Mouse (Mus musculus) CD4-positive, CD25-positive, alpha-beta regulatory T cell, adult 9 weeks (primary cell): ENCODE results near the gene Wdr75. TPM values are rescaled to one million over a fixed set of nuclear protein-coding genes. Genes with fewer than 3 reads are reported as not detected.

ENCODE experiments used
- polyA plus RNA-seq: library from polyadenylated mRNA; unstranded; fragments of 100-300 nt; shearing (Covaris generic); gene quantifications from one replicate; pipeline ENCODE4 v1.2.1, GENCODE M21; 2017

Gene Wdr75
- 57.2 TPM for polyA plus RNA-seq

GRCm38 (mm10) chr1:45794969-45795908 lies at the start of gene Wdr75:
Wdr75 (plus strand) TSS chr1:45795166.

Other genes starting within 250 kb of the Wdr75 start
- not detected for gene Gm5269, start 95.1 kb downstream of the Wdr75 start, polyA plus RNA-seq
- 6.7 TPM for gene Slc40a1, start 131.4 kb downstream of the Wdr75 start, polyA plus RNA-seq